Mouse (Mus musculus) spleen, adult 2 months (tissue): ENCODE results near the gene Coro6. TPM values are rescaled to one million over a fixed set of nuclear protein-coding genes. Genes with fewer than 3 reads are reported as not detected.

Experiments used
- DNase-seq, 2 experiments: peaks; one replicate each; pipeline versions ENCODE4 v3.0.0 to v3.0.0-alpha.2; 2012 to 2021; ENCODE audit warnings: low spot score in 2 of 2, low read depth in 1 of 2
- H3K27ac ChIP-seq: fragments of 200-500 bp; 2 replicates; pipeline ENCODE4 v1.5.1; 2012; ENCODE audit warnings: low read length, inconsistent platforms; ENCODE audit not compliant: insufficient read depth
- H3K27me3 ChIP-seq: fragments of 200-500 bp; 2 replicates; pipeline ENCODE4 v1.6.1; 2012; ENCODE audit warnings: mild to moderate bottlenecking, moderate library complexity, low read length, inconsistent platforms; ENCODE audit not compliant: control insufficient read depth, insufficient read depth
- H3K36me3 ChIP-seq: fragments of 200-500 bp; 2 replicates; pipeline ENCODE4 v1.6.1; 2012; ENCODE audit warnings: mild to moderate bottlenecking, low read length, inconsistent platforms; ENCODE audit not compliant: control insufficient read depth, insufficient read depth
- H3K4me1 ChIP-seq: fragments of 200-500 bp; 2 replicates; pipeline ENCODE4 v1.6.1; 2011; ENCODE audit warnings: inconsistent platforms; ENCODE audit not compliant: control insufficient read depth, insufficient read depth, insufficient read length
- H3K4me3 ChIP-seq: fragments of 200-500 bp; 2 replicates; pipeline ENCODE4 v1.5.1; 2011; ENCODE audit warnings: mild to moderate bottlenecking, inconsistent platforms; ENCODE audit not compliant: insufficient read depth, insufficient read length; ENCODE audit errors: extremely low read depth
- CTCF ChIP-seq: fragments of 200-500 bp; IDR thresholded peaks from 2 replicates; pipeline ENCODE4 v1.5.1; 2011; ENCODE audit warnings: mild to moderate bottlenecking, inconsistent platforms; ENCODE audit not compliant: insufficient read depth, insufficient read length, insufficient replicate concordance; ENCODE audit errors: extremely low read depth
- POLR2A ChIP-seq: fragments of 200-500 bp; IDR thresholded peaks from 2 replicates; pipeline ENCODE4 v1.6.1; 2011; ENCODE audit warnings: low read depth, low read length, inconsistent platforms
- WGBS: fragments of 180-500 bp; shearing (Covaris S2); methylation state at CpG from one replicate; pipeline ENCODE4 v1.1.7; 2018; 5-methylcytosine and 5-hydroxymethylcytosine counted together
- polyA plus RNA-seq: library from polyadenylated mRNA; depleted of rRNA; stranded (reverse); fragments of >200 nt; gene quantifications from 2 replicates; pipeline ENCODE4 v1.2.3, GENCODE M21; 2012; rRNA removed

The Coro6 gene
- polyA plus RNA-seq, 1 experiment: 1.1 TPM

GRCm38 (mm10) chr11:77514832-77515636 lies 52.8 kb downstream of the Coro6 start, which contains the start of gene Abhd15:
Abhd15 (plus strand) TSS chr11:77515121.
- TF ChIP-seq CTCF (no peak), POLR2A (peak; percentile 2; the same call in 1 of the 2 replicates)
- H3K27ac ChIP-seq: peak within 1 kb of the TSS; percentile 43
- H3K4me3 ChIP-seq: peak within 1 kb of the TSS; percentile 58
- no peaks in the 10 kb centered on the region for H3K36me3 ChIP-seq
- DNase-seq: peak in 1 of 2 experiments; percentile 56
- whole genome bisulfite sequencing: under 1% methylated on average over 68 of the region's 72 CpGs
- peaks cover 38% of the 10 kb centered on the region for H3K4me1 ChIP-seq
- peaks cover 6% of the 10 kb centered on the region for H3K27me3 ChIP-seq

- DNase-seq: peak in 1 of 2 experiments; percentile 21
- Histone ChIP-seq H3K27ac (peak within 1 kb of the TSS; percentile 43), H3K4me1 (peaks cover 45% of the 10 kb centered on the region), H3K27me3 (peaks cover 6% of the 10 kb centered on the region), H3K4me3 (peak within 1 kb of the TSS; percentile 58), H3K36me3 (no peaks in the 10 kb centered on the region)
- 11% methylated on average over 39 of the region's 39 CpGs for WGBS
- TF ChIP-seq POLR2A: no peak
- no peak for TF ChIP-seq CTCF
These were observed 53.7 kb downstream of the Coro6 start, which contains the start of gene Trp53i13 for GRCm38 (mm10) chr11:77515637-77516552. Trp53i13 (minus strand) TSS chr11:77515980.

GRCm38 (mm10) chr11:77516553-77517425 lies 54.6 kb downstream of the Coro6 start:
- Histone ChIP-seq H3K36me3 (no peaks in the 10 kb centered on the region), H3K27me3 (peaks cover 6% of the 10 kb centered on the region), H3K4me1 (peaks cover 45% of the 10 kb centered on the region), H3K27ac (no peak overlapping the region), H3K4me3 (no peak overlapping the region)
- TF ChIP-seq CTCF (no peak), POLR2A (no peak)
- no peak for DNase-seq
- WGBS: 79% methylated on average over 5 of the region's 5 CpGs

GRCm38 (mm10) chr11:77518051-77518798 lies 56.0 kb downstream of the Coro6 start:
- no peak overlapping the region; the same call in 1 of the 2 replicates for H3K4me3 ChIP-seq
- H3K27ac ChIP-seq: peak overlapping the region; percentile 82
- H3K27me3 ChIP-seq: peaks cover 6% of the 10 kb centered on the region
- WGBS: 39% methylated on average over 27 of the region's 27 CpGs
- H3K36me3 ChIP-seq: no peaks in the 10 kb centered on the region
- DNase-seq: peak in 1 of 2 experiments; percentile 16
- TF ChIP-seq CTCF (no peak), POLR2A (no peak)
- H3K4me1 ChIP-seq: peaks cover 41% of the 10 kb centered on the region

- H3K4me3 ChIP-seq: no peak within 1 kb of the TSS; the same call in 1 of the 2 replicates
- 3% methylated on average over 5 of the region's 5 CpGs for WGBS
- peak; percentile 65 to 73 for DNase-seq
- no peaks in the 10 kb centered on the region for H3K36me3 ChIP-seq
- H3K27ac ChIP-seq: peak within 1 kb of the TSS; percentile 82
- TF ChIP-seq CTCF: no peak
- peak; percentile 2; the same call in 1 of the 2 replicates for TF ChIP-seq POLR2A
- peaks cover 6% of the 10 kb centered on the region for H3K27me3 ChIP-seq
- peaks cover 38% of the 10 kb centered on the region for H3K4me1 ChIP-seq
These were observed 56.8 kb downstream of the Coro6 start, which contains the start of gene Gm10392 for GRCm38 (mm10) chr11:77519043-77519442. Gm10392 (minus strand) TSS chr11:77519198.

Other genes with a start within 250 kb of the Coro6 start
- gene Ssh2, start 246.1 kb upstream of the Coro6 start, polyA plus RNA-seq: 21.2 and 30.0 TPM in 2 replicates
- 8.9 and 10.6 TPM in 2 replicates for gene Ankrd13b, start 27.3 kb downstream of the Coro6 start, polyA plus RNA-seq
- gene Git1, start 31.2 kb downstream of the Coro6 start, polyA plus RNA-seq: 36.2 and 44.3 TPM in 2 replicates
- gene Abhd15, start 52.7 kb downstream of the Coro6 start, polyA plus RNA-seq: 4.1 and 6.5 TPM in 2 replicates
- gene Trp53i13, start 53.6 kb downstream of the Coro6 start, polyA plus RNA-seq: 16.6 and 18.7 TPM in 2 replicates
- 0.16 and 0.50 TPM in 2 replicates for gene Gm10392, start 56.8 kb downstream of the Coro6 start, polyA plus RNA-seq
- gene Taok1, start 145.4 kb downstream of the Coro6 start, polyA plus RNA-seq: 2.5 and 2.6 TPM in 2 replicates
- 12.8 and 13.5 TPM in 2 replicates for gene Nufip2, start 223.7 kb downstream of the Coro6 start, polyA plus RNA-seq